Mouse (Mus musculus): ENCODE results near the gene Nkx2-9. TPM values are rescaled to one million over a fixed set of nuclear protein-coding genes. Genes with fewer than 3 reads are reported as not detected.

The Nkx2-9 gene
- total and polyA plus RNA-seq, 2 experiments from 2014 or later, result 0.78 TPM; not detected in 1

- TF ChIP-seq CTCF (IDR thresholded peaks at IDR 0.05; ENCODE audit: low read depth), result no peak
- H3K27ac ChIP-seq, result no peak overlapping the region
- 0 out of 2 replicates have a peak, but pooled peaks cover 8% of the 10 kb centered on the region for H3K4me1 ChIP-seq (ENCODE audit: insufficient read depth, low read length)
- peaks cover 90% of the 10 kb centered on the region for H3K27me3 ChIP-seq (ENCODE audit: insufficient read depth, low read length)
- ATAC-seq (no peak), DNase-seq (ENCODE audit: low spot score) (no peak)
- no peak overlapping the region for H3K4me2 ChIP-seq (ENCODE audit: low read depth, low read length)
- WGBS, result 4% methylated on average over 14 of the region's 14 CpGs
- H3K9ac ChIP-seq (replicated peaks; ENCODE audit: low read length), result no peak overlapping the region
- H3K9me3 ChIP-seq (ENCODE audit: low read length), result no peaks in the 10 kb centered on the region
- H3K36me3 ChIP-seq (ENCODE audit: insufficient read depth, low read length), result no peaks in the 10 kb centered on the region
- H3K4me3 ChIP-seq (ENCODE audit: low read length), result no peak overlapping the region
These were observed 929 bp upstream of the Nkx2-9 start for GRCm38 (mm10) chr12:56613916-56614510.

GRCm38 (mm10) chr12:56613438-56613830 lies 350 bp upstream of the Nkx2-9 start:
- 3% methylated on average over 6 of the region's 6 CpGs for WGBS
- Histone ChIP-seq H3K27ac (no peak overlapping the region), H3K4me1 (ENCODE audit: insufficient read depth, low read length) (0 out of 2 replicates have a peak, but pooled peaks cover 8% of the 10 kb centered on the region), H3K9me3 (ENCODE audit: low read length) (no peaks in the 10 kb centered on the region), H3K4me3 (ENCODE audit: low read length) (no peak overlapping the region), H3K36me3 (ENCODE audit: insufficient read depth, low read length) (no peaks in the 10 kb centered on the region), H3K9ac (replicated peaks; ENCODE audit: low read length) (no peak overlapping the region), H3K27me3 (ENCODE audit: insufficient read depth, low read length) (peaks cover 91% of the 10 kb centered on the region), H3K4me2 (ENCODE audit: low read depth, low read length) (peak overlapping the region; percentile 18; the same call in 1 of the 2 replicates)
- ATAC-seq (no peak), DNase-seq (ENCODE audit: low spot score) (no peak)
- TF ChIP-seq CTCF (IDR thresholded peaks at IDR 0.05; ENCODE audit: low read depth), result no peak

- ATAC-seq, result no peak
- Histone ChIP-seq H3K4me1 (ENCODE audit: insufficient read depth, low read length) (0 out of 2 replicates have a peak, but pooled peaks cover 8% of the 10 kb centered on the region), H3K4me3 (ENCODE audit: low read length) (peak overlapping the region; percentile 31), H3K9ac (replicated peaks; ENCODE audit: low read length) (no peak overlapping the region), H3K4me2 (ENCODE audit: low read depth, low read length) (peak overlapping the region; percentile 57), H3K27ac (no peak overlapping the region), H3K9me3 (ENCODE audit: low read length) (no peaks in the 10 kb centered on the region), H3K27me3 (ENCODE audit: insufficient read depth, low read length) (peaks cover 90% of the 10 kb centered on the region), H3K36me3 (ENCODE audit: insufficient read depth, low read length) (no peaks in the 10 kb centered on the region)
- DNase-seq (ENCODE audit: low spot score), result no peak
- under 1% methylated on average over 10 of the region's 10 CpGs for WGBS
- TF ChIP-seq CTCF (IDR thresholded peaks at IDR 0.05; ENCODE audit: low read depth), result no peak
These were observed 742 bp downstream of the Nkx2-9 start for GRCm38 (mm10) chr12:56612349-56612735.

GRCm38 (mm10) chr12:56611504-56612348 lies 1.4 kb downstream of the Nkx2-9 start:
- Histone ChIP-seq H3K9ac (replicated peaks; ENCODE audit: low read length) (no peak overlapping the region), H3K9me3 (ENCODE audit: low read length) (no peaks in the 10 kb centered on the region), H3K27me3 (ENCODE audit: insufficient read depth, low read length) (peaks cover 93% of the 10 kb centered on the region), H3K4me1 (ENCODE audit: insufficient read depth, low read length) (0 out of 2 replicates have a peak, but pooled peaks cover 8% of the 10 kb centered on the region), H3K36me3 (ENCODE audit: insufficient read depth, low read length) (no peaks in the 10 kb centered on the region), H3K4me2 (ENCODE audit: low read depth, low read length) (peak overlapping the region; percentile 57), H3K4me3 (ENCODE audit: low read length) (peak overlapping the region; percentile 31), H3K27ac (no peak overlapping the region)
- ATAC-seq (peak; percentile 59; the same call in 1 of the 2 replicates), DNase-seq (ENCODE audit: low spot score) (peak; percentile 17)
- TF ChIP-seq CTCF (IDR thresholded peaks at IDR 0.05; ENCODE audit: low read depth), result peak; percentile 29
- WGBS, result under 1% methylated on average over 56 of the region's 57 CpGs

- no peak overlapping the region for H3K4me3 ChIP-seq (ENCODE audit: low read length)
- H3K9ac ChIP-seq (replicated peaks; ENCODE audit: low read length), result no peak overlapping the region
- 5% methylated on average over 6 of the region's 6 CpGs for WGBS
- no peak overlapping the region for H3K27ac ChIP-seq
- 0 out of 2 replicates have a peak, but pooled peaks cover 8% of the 10 kb centered on the region for H3K4me1 ChIP-seq (ENCODE audit: insufficient read depth, low read length)
- ATAC-seq, result no peak
- no peak overlapping the region for H3K4me2 ChIP-seq (ENCODE audit: low read depth, low read length)
- no peak for TF ChIP-seq CTCF (IDR thresholded peaks at IDR 0.05; ENCODE audit: low read depth)
- H3K36me3 ChIP-seq (ENCODE audit: insufficient read depth, low read length), result no peaks in the 10 kb centered on the region
- no peaks in the 10 kb centered on the region for H3K9me3 ChIP-seq (ENCODE audit: low read length)
- H3K27me3 ChIP-seq (ENCODE audit: insufficient read depth, low read length), result peaks cover 95% of the 10 kb centered on the region
- no peak for DNase-seq (ENCODE audit: low spot score)
These were observed 2.2 kb downstream of the Nkx2-9 start for GRCm38 (mm10) chr12:56610851-56611250.

- no peaks in the 10 kb centered on the region for H3K36me3 ChIP-seq (ENCODE audit: insufficient read depth, low read length)
- H3K9ac ChIP-seq (replicated peaks; ENCODE audit: low read length), result no peak overlapping the region
- no peaks in the 10 kb centered on the region for H3K4me1 ChIP-seq (ENCODE audit: insufficient read depth, low read length)
- H3K4me3 ChIP-seq (ENCODE audit: low read length), result no peak overlapping the region
- no peak overlapping the region for H3K4me2 ChIP-seq (ENCODE audit: low read depth, low read length)
- peak; percentile 55 for TF ChIP-seq CTCF (IDR thresholded peaks at IDR 0.05; ENCODE audit: low read depth)
- 15% methylated on average over 4 of the region's 4 CpGs for WGBS
- H3K27me3 ChIP-seq (ENCODE audit: insufficient read depth, low read length), result no peaks in the 10 kb centered on the region; the same call in 1 of the 2 replicates
- no peak for ATAC-seq
- DNase-seq (ENCODE audit: low spot score), result peak; percentile 10
- H3K27ac ChIP-seq, result no peak overlapping the region
- H3K9me3 ChIP-seq (ENCODE audit: low read length), result no peaks in the 10 kb centered on the region
These were observed 21.4 kb downstream of the Nkx2-9 start for GRCm38 (mm10) chr12:56591722-56592121.
